Mouse (Mus musculus) ovary, postnatal 10 days (tissue): Measurements from ENCODE around the gene Notum.
"Not testable (repeated sequence)": the region's sequence is repeated elsewhere in the genome, so short reads cannot be mapped to it uniquely, and the experiment has no call there.

ENCODE experiments used
- DNase-seq: peaks from one replicate; pipeline ENCODE4 v3.0.0; 2022; ENCODE audit warnings: low spot score

The Notum gene

DNA sequence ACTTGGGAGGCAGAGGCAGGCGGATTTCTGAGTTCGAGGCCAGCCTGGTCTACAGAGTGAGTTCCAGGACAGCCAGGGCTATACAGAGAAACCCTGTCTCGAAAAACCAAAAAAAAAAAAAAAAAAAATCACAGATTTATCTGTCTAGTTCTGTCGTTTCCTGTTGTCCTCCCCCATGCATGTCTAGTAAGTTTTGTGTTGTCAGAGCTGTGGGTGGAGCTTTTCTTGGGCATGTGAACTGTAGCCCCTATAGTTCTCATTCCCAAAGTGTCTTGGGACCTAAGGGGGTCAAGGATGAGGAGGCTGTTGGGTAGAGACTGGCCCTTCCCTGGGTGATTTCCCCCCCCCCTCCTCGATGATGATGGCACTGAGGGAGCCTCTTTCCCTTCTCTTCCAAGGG lies 14.9 kb upstream of the Notum start:
- not testable (repeated sequence) for DNase-seq

DNA sequence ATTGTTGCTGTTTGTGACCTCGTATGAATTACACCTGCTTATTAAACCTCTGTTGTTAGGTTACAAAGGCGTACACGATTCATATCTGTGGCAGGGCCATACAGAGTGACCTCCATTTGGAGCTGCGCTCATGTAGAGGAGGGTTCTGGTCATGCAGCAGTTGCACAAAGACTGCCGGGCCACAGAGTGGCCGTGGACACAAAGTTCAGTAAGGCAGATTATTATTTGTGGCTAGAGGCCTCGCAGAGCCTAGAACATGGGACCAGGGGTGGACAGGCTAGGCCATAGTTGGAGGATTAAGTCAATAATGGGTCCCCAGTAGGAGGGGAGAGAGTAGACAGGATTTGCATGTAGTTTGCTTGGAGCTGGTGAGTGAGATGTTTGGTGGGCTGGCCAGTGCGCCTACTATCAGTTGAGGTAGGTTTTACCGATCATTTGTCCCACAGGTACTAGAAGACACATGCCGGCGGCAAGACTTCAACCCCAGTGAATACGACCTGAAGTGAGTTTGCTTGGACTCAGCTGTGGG lies 12.7 kb upstream of the Notum start:
- no peak for DNase-seq

DNA sequence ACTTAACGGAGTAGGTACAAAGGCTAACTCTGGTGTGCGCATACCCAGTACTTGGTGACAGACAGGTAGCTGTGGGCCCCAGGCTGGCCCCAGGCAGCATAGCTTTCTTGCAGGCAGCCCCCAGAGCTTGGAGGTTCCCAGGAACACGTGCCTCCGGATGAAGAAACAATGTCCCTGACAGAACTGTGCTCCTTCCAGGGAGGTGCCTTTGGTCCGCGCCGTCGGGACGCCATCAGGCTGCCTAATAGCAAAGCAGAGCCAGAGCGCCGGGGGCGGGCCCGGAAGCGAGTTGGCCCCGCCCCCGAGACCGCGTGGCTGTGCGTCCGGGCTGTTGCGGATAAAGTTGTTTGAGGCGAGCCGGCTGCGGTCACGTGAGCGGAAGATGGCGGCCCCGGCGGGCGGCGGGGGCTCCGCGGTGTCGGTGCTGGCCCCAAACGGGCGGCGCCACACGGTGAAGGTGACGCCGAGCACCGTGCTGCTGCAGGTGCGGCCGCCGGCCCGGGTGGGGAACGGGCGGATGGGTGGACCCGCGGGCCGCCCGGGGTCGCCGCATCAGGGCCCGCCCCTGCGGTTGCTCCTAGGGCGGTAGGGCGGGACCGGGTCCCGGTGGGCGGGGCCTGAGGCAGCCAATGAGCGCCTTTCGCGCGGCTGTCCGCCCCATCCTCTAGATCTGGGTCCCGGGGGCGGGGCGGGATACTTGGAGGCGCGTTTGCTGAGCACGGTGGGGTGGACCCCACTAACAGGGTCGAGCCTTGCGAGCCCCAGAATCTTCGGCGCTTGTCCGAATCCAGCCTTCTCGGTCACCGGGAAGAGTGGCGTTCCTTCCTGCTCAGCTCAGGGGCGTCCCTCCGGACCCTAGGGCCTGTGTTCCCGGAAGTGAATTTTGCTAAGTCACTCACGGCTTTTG lies 12.0 kb upstream of the Notum start, which contains the start of gene Aspscr1:
Gene Aspscr1 (plus strand): TSS at position 287 of the 907 bp plus-strand sequence.
- peak; percentile 91 for DNase-seq

DNA sequence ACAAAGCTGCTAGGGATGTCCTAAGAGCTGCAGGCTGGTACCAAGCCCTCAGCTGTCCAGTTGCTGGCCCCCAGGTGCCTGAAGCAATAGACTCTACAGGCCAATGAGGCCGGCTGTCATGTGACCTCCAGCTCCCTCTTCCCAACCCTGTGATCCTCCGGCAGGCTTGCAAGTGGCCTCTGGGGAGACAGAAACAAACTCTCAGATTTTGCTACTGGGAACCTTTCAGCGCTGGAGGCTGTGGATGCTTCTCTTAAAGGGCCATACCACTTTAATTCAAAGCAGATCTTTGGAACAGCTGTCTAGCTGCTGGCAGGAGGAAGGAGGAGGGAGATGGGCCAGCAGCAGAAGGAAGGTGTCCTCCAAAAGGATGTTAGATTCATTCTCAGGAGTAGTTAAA lies 5.6 kb upstream of the Notum start:
- no peak for DNase-seq

DNA sequence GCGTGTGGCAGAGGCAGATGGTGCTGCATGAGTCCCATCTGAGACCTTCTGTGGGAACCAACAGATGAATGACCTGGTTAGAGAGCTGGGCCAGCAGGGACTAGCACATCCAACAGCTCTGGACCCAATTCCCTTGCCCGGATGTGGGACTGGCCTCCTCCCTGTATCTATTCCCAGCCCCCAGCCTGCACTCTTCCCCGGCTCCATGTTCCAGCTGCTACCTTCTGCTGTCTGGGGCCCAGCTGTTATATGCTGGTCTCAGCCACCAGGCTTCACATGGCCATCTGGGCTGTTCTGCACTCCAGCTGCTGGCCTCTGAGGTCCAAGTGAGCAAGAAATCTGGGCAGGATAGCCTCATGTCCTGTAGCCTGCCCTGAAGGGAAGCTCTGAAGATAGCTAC lies 4.4 kb upstream of the Notum start:
- DNase-seq = no peak

DNA sequence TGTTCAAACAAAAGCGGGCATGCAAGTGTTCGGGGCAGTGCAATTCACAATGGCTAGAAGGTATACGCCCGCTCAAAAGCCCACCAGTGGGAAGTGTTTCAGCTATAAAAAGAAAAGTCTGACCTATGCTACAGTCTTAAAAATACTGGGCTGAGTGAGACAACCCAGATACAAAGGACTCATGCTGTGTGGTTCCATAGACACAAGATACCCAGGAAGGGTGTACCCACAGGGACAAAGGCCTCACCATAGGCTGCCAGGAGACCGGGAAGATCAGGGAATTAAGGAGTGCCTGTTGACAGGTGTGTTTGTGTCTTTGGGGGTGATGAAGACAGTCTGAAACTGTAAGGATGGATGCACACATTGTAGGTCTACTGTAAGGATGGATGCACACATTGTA lies 2.7 kb upstream of the Notum start:
- DNase-seq = no peak

DNA sequence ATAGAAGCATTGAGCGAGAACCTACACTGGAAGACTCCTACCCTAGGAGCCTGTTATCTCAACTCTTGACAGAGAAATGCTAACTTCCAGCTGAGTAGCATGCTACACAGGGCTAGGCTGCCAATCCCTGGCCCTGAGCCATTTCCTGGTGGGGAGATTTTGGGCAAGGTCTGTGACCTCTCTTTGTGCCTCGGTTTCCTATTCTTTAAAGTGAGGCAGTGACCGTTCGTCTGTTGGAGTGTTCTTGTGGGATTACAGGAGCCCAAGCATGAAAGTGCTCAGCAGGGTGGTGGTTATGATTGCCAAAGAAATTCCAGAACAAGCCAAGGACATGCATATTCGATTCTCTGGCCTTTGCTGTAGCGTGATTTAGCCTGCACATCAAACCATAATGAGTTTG lies 1.8 kb upstream of the Notum start:
- DNase-seq = no peak

DNA sequence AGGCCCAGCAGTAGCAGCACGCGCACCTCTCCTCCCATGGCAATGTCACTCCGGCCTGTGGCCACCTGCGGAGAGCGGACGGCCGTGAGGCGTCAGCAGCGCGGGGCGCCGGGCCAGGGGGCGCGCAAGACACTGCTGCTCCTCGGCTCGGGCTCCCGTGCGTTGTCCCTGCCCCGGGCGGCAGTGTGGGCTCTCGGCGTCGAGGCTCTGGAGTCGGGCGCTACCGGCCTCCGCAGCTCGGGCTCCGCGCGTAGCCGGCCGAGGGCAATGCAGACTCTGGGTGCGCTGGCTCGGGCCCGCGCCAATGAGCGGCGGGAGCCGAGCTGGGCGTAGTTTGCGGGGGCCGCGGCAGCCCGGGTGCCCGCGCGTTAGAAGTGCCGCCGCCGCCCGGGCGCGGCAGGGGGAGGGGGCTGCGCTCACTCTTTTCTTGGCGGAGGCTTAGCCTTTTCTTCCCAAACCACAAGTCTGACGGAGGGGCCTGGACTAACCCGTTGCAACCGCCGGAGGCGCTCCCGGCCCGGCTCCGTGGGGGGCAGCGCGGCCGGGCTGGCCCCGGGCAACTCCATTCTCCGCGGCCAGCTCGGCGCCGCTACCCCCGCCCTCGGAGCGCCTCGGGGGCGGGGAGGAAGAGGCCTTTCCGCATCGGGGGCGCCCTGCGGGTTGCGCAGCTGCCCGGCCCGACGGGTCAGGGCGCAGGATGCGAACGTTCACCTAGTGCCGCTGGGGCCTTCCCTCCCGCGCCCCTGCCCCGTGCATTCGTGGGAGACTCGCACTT lies 487 bp downstream of the Notum start:
- DNase-seq = no peak

DNA sequence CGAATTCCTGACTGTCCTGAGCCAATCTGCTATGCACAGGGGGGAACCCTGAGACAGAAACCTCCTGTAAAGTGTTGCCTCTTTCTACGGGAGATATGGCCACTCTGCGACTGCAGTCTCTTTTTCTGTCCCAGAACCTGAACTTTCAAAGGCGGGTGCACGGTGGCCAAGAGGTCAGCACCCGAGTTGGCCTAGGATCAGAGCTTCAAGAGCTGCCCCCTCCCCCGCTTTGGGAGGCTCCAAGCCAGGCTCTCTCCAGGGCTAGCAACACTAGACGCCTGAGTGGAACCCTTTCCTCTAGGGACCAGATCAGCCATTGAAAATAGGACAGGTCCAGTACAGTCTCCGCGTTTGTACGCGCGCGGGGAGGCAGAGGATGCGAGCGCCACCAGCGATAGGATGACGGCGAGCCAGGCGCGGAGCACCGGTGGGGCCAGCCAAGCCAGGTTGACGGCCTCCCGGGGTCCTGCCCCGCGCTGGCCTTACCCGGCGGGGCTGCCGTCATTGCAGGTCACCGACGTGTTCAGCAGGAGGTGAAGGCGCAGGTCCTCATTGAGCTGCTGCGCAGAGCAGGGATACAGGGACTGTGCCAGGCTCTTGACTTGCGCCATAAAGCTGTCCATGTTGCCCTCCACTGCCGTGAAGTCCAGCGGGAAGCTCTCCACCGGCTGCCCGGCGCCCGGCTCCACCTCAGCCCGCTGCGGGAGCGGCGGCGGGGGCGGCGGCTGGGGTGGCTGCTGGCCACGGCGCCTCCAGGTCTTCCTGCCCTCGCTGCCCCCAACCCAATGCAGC lies 1.3 kb downstream of the Notum start:
- no peak for DNase-seq

DNA sequence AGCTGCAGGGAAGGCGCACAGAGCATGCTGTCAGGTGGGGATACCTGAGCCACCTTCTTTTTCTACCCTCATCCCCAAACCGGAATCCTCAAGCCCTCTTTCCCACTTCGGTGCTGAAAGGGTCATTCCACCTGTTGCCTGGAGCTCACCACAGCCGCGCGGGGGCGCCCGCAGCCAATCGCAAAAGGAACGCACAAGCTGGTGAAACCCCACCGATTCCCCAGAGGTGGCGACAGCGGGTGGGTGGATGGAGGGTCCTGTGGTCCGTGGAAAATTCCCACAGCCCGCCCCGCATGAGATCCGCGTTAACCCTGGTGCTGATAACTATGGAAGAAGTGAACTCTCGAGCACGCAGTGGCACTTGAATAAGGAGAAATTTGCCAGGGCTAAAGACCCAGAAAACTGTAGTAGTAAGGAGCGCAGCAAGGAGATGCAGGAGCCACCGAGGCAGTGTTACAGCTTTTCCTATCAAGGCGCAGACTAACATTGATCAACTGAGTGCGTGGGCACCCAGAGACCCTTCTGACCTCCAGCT lies 2.0 kb downstream of the Notum start:
- peak; percentile 72 for DNase-seq

DNA sequence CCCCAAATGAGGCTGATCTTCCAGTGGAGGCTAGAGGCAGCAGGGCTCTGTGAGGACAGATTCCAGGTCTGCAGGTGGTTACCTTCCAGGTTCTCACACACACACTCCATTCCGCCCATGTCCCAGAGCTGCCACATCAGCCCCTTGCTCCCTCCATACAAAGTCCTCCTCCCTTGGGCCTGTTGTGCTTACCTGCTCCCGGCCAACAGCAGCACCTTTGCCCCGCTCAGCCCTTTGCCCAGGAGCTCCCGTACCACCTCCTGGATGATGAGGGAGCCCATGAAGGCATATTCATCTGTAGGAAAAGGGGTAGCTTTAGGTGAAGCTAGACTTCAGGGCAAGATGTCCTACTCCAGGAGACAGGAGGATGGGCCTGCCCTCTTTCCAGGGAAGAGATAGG lies 3.7 kb downstream of the Notum start:
- no peak for DNase-seq

DNA sequence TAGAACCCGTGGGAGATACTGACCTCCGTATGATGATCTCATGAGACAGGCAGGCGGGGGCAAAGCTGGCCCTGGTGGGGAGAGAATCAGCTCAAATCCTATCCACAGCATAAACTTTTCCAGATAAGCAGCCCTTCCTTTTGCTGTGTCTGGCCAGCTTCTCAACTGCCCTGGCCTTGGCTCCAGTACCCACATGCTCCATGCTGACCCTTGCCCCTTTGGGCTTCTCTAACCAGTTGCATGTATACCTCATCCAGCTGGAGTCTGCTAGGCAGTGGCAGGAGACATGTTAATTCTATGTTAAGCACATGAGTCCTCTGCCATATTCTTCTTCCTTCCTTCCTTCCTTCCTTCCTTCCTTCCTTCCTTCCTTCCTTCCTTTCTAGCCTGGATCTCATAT lies 6.2 kb downstream of the Notum start:
- DNase-seq = no peak

DNA sequence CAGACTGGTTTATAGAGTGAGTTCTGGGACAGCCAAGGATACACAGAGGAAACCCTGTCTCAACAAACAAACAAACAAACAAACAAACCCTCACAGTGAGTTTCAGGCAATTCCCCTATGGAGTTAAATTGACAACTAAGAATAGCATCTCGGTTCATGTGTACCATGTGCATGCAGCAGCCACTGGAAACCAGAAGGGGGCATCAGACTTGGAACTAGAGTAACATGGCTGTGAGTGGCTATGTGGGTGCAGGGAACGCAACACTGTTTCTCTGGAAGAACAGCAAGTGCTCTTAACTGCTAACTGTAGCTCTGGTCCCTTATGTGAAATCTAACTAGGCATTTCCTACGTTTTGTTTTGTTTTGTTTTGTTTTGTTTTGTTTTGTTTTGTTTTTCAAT lies 9.1 kb downstream of the Notum start:
- no peak for DNase-seq

DNA sequence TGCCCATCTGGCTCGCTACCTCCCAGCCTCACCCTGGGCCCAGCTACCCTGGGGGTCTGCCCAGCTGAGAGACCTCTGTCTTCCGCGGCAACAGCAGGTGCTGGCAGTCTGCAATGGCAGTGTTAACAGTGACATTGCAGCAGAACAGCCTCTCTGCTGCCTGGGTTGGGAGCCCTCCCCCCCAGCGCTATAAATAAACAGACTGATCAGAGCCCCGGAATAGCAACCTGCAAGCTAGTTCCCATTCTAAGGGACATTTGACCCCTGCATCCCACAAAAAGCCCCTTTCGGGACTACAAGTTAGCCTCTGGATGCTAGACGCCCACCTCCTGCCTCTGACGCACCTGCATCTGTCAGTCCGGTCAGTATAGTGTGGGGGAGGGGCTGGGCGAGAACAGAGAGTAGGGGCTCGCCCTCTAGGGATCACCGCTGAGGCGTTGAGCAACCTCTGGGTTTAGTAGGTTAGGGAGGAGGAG lies 12.9 kb downstream of the Notum start, which contains the start of gene Myadml2:
Gene Myadml2 (minus strand): TSS at position 158 of the 476 bp plus-strand sequence.
- no peak for DNase-seq

DNA sequence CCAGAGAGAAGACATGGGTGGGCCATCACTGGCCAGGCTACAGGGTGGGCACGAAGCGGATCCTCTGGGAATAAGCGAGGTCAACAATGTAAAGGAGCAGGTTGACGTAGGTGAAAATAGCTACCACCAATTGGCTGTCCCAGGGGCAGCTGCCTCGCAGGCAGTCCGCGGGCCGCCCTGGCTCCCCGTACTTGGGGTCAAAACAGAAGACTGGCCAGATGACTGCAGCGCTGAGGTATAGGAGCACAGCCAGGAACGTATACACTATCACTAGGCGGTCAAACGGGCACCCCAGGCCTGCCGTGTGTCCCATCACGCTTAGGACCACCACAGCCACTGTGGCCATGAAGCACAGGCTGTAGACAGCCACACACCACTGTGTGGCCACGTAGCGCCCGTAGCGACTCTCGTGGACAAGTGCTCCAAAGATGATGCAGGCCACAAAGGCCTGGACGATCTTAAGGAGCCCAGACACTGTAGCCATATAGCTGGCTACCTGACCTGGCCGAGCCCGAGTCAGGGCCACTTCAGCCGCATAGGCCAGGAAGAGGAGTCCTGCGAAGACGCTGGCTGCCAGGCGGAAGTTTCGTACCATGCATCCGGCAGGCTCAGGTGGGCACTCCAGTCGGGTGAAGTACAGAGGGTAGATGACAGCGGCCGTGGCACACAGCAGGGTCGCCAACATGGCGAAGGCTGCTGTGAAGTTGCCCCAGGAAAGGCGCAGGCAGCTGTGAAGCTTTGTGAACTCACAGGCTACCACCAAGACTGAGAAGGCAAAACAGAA lies 13.7 kb downstream of the Notum start:
- DNase-seq = no peak

DNA sequence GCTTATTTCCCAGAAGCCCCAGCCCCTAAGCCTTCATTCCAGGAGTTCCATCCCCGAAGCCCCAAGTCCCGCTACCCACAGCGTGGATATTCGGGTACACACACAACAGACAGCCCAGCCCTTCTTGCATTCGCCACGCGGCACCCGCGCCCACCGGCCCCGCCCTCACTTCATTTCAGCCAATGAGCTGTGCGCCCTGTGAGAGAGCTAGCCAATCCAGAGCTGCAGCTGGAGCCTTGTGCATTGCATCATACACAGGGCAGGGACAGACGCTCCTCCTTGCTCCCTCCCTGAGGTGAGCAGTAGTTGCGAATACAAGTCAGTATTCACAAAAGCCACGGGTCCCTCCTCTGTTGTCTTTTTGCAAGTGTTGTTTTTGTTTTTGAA lies 17.4 kb downstream of the Notum start, which contains the start of gene Pycr1:
Gene Pycr1 (minus strand): TSS at position 169 of the 387 bp plus-strand sequence.
- peak; percentile 90 for DNase-seq

DNA sequence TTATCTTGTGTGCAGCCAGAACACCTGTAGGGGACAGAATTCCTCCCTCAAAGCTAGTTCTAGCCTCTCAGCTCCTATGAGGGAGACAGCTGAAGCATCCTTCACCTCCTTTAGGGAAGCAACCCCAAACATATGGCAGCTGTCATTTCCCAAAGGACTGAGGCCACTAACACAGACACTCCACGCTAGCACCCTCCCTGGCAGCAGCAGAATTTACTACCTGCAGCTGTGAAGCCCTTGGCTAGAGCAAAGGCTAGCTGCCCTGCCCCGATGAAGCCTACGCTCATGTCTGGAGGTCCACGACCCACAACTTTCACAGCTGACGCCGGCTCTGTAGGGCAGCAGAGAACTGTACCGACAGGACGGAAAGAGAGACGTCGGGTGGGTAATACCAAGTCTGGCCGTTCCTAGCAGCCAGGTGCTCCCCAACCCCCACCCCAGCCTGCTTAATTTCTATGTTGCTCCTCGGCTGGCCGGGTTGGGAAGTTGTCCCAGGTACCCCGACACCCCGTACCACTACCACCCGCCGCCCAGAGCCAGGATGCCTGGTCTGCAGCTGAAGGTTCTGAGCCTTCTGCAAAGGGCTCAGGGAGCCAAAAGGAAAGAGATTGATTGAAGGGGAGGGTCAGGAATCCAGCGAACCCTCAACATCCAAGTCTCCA lies 17.9 kb downstream of the Notum start:
- no peak for DNase-seq

DNA sequence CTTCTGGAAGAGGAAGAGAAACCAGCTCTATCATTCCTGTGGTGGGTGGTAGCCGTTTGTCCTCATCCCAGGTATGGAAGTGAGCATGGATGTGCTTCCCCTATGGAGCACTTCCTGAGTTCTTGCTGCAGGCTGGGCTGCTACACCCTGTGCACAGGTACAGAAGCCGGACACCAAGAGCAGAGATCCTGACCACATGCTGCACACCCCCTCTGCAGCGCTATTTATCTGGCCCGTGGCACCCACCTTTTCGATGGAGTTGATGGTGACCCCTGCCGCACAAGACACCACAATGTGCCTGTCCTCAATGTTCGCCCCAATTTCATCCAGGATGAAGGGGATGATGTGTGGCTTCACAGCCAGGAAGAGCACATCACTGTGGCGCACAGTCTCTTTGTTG lies 19.1 kb downstream of the Notum start:
- DNase-seq = no peak

DNA sequence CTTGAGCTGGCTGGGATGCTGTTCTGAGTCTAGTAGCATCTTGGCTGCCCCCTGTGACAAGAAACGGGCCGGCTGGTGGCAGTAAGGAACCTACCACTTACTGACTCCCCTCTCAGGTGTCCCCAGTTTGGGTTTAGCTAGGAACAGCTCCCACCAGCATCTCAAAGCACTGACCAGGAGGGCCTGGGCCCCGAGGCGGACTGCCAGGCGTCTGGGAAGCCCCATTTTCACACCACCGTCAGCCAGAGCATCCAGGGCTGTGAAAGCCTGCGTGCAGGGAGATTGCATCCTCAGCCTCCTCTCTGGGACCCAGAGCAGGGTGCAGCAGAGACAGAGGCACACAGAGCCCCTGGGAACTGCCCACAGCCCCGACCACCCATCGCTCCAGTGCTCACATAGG lies 19.7 kb downstream of the Notum start:
- no peak for DNase-seq

DNA sequence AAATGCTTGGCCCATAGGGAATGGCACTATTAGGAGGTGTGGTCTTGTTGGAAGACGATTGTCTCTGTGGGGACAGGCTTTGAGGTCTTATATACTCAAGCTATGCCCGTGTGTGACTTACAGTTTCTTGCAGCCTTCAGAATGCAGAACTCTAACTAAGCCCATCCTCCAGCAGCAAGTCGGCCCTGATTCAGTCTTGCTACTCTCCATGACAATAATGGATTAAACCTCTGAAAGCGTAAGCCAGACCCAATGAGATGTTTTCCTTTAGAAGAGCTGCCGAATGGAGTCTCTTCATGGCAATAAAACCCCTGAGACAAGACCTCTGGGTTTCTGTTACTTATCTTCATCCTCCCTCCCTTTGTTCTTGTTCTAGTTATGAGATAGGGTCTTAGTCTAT lies 26.2 kb downstream of the Notum start:
- no peak for DNase-seq
